Mouse (Mus musculus) liver, embryonic 14.5 days (tissue): Measurements from ENCODE around the gene Krt27. TPM values are rescaled to one million over a fixed set of nuclear protein-coding genes. Genes with fewer than 3 reads are reported as not detected.

Experiments used
- ATAC-seq: fragments of 200-750 bp; cut with Nextera tagmentation; 2 replicates; pipeline ENCODE4 v1.8.0; 2017; ENCODE audit warnings: moderate number of reproducible peaks, mild to moderate bottlenecking, moderate library complexity; ENCODE audit not compliant: insufficient read depth
- DNase-seq, 3 experiments: peaks; one replicate each; pipeline ENCODE4 v3.0.0-alpha.2; 2012 to 2013; ENCODE audit warnings: low read depth in 3 of 3, low spot score in 3 of 3
- H3K27ac ChIP-seq: fragments of 300-500 bp; sonication (generic); 2 replicates; pipeline ENCODE4 v1.5.1; 2014; ENCODE audit warnings: moderate library complexity, mild to moderate bottlenecking, control low read depth, inconsistent platforms
- H3K27me3 ChIP-seq: fragments of 300-500 bp; sonication (generic); 2 replicates; pipeline ENCODE4 v1.6.1; 2014; ENCODE audit warnings: mild to moderate bottlenecking, low read length, moderate library complexity; ENCODE audit not compliant: control insufficient read depth, insufficient read depth
- H3K36me3 ChIP-seq: fragments of 300-500 bp; sonication (generic); replicated peaks from 2 replicates; pipeline ENCODE4 v1.6.1; 2014; ENCODE audit warnings: low read depth; ENCODE audit not compliant: control insufficient read depth, insufficient read depth
- H3K4me1 ChIP-seq, 2 experiments: fragments of 200-500 bp in 1 of 2; fragments of 300-500 bp in 1 of 2; sonication (generic) in 1 of 2; replicated peaks; 2 replicates each; pipeline ENCODE4 v1.6.1; 2012 to 2014; ENCODE audit warnings: antibody characterized with exemption in 1 of 2, inconsistent platforms in 1 of 2, low read length in 1 of 2; ENCODE audit not compliant: control insufficient read depth in 2 of 2, insufficient read depth in 2 of 2
- H3K4me2 ChIP-seq: fragments of 300-500 bp; sonication (generic); 2 replicates; pipeline ENCODE4 v1.6.1; 2014; ENCODE audit warnings: low read depth, mild to moderate bottlenecking, control low read depth, moderate library complexity
- H3K4me3 ChIP-seq, 2 experiments: fragments of 200-500 bp in 1 of 2; fragments of 300-500 bp in 1 of 2; sonication (generic) in 1 of 2; 2 replicates each; pipeline ENCODE4 v1.5.1; 2012 to 2014; ENCODE audit warnings: low read depth in 2 of 2, low read length in 2 of 2, mild to moderate bottlenecking in 2 of 2, control low read depth in 1 of 2, inconsistent platforms in 1 of 2, moderate library complexity in 1 of 2; ENCODE audit not compliant: insufficient read depth in 1 of 2
- H3K9ac ChIP-seq: fragments of 300-500 bp; sonication (generic); replicated peaks from 2 replicates; pipeline ENCODE4 v1.6.1; 2014; ENCODE audit warnings: mild to moderate bottlenecking, control low read depth, moderate library complexity
- H3K9me3 ChIP-seq: fragments of 300-500 bp; sonication (generic); 2 replicates; pipeline ENCODE4 v1.6.1; 2016; ENCODE audit warnings: low read length, mixed read lengths; ENCODE audit not compliant: control insufficient read depth
- CTCF ChIP-seq: IDR thresholded peaks from 2 replicates; pipeline ENCODE4 v1.5.1; 2016; ENCODE audit warnings: antibody characterized with exemption, low read depth, control low read depth
- EP300 ChIP-seq: IDR thresholded peaks from 2 replicates; pipeline ENCODE4 v1.6.1; 2016; ENCODE audit warnings: antibody characterized with exemption, low read depth
- WGBS: fragments of 180-500 bp; shearing (Covaris S2); extraction: QIAGEN DNeasy Blood & Tissue Kit; methylation state at CpG from one replicate; pipeline ENCODE4 v1.1.7; 2014; ENCODE audit not compliant: insufficient replicate concordance; 5-methylcytosine and 5-hydroxymethylcytosine counted together
- polyA plus RNA-seq, 2 experiments: library from polyadenylated mRNA; depleted of rRNA in 1 of 2; stranded (reverse) in 1 of 2; unstranded in 1 of 2; fragments of >200 nt; fragmentation: Nextera tagmentation in 1 of 2; extraction: Ambion mirVana in 1 of 2; gene quantifications; 2 replicates each; pipeline versions ENCODE4 v1.2.1 to v1.2.3; 2012 to 2014

Krt27 gene
- polyA plus RNA-seq, 2 experiments: not detected

GRCm38 (mm10) chr11:99385813-99386721 lies 35.2 kb upstream of the Krt27 start:
- Histone ChIP-seq H3K4me3 (peak overlapping the region; percentile 59 to 80), H3K9ac (peak overlapping the region; percentile 38), H3K36me3 (no peaks in the 10 kb centered on the region), H3K27ac (peak overlapping the region; percentile 64), H3K9me3 (no peaks in the 10 kb centered on the region), H3K27me3 (no peaks in the 10 kb centered on the region), H3K4me1 (no peaks in the 10 kb centered on the region; a peak in 1 of 4 replicates), H3K4me2 (peak overlapping the region; percentile 67)
- WGBS: 2% methylated on average over 71 of the region's 71 CpGs
- DNase-seq (peak; percentile 40 to 55 (median 41)), ATAC-seq (peak; percentile 62)
- TF ChIP-seq CTCF (no peak), EP300 (no peak)

- Histone ChIP-seq H3K27ac (no peak overlapping the region), H3K4me1 (no peaks in the 10 kb centered on the region), H3K9me3 (no peaks in the 10 kb centered on the region), H3K36me3 (no peaks in the 10 kb centered on the region), H3K4me3 (no peak overlapping the region), H3K9ac (no peak overlapping the region), H3K4me2 (no peak overlapping the region), H3K27me3 (no peaks in the 10 kb centered on the region)
- DNase-seq: peak; percentile 23 to 41 (median 28)
- ATAC-seq: no peak
- TF ChIP-seq CTCF (peak; percentile 86), EP300 (no peak)
- WGBS: 12% methylated on average over 5 of the region's 5 CpGs
Measured at GRCm38 (mm10) chr11:99379568-99379967, 28.7 kb upstream of the Krt27 start.

- no peak within 1 kb of the TSS for H3K4me2 ChIP-seq
- H3K27me3 ChIP-seq: no peaks in the 10 kb centered on the region
- TF ChIP-seq CTCF (no peak), EP300 (no peak)
- no peaks in the 10 kb centered on the region for H3K4me1 ChIP-seq
- no peak within 1 kb of the TSS for H3K4me3 ChIP-seq
- DNase-seq: no peak
- ATAC-seq: no peak
- 62% methylated on average over 13 of the region's 13 CpGs for WGBS
- no peaks in the 10 kb centered on the region for H3K9me3 ChIP-seq
- no peaks in the 10 kb centered on the region for H3K36me3 ChIP-seq
- no peak within 1 kb of the TSS for H3K27ac ChIP-seq
- no peak within 1 kb of the TSS for H3K9ac ChIP-seq
Measured at GRCm38 (mm10) chr11:99374803-99375202, 23.9 kb upstream of the Krt27 start, which contains the start of gene Krt28. Krt28 (minus strand) TSS chr11:99374903.

- no peaks in the 10 kb centered on the region for H3K36me3 ChIP-seq
- no peak overlapping the region for H3K27ac ChIP-seq
- H3K4me2 ChIP-seq: no peak overlapping the region
- no peaks in the 10 kb centered on the region for H3K27me3 ChIP-seq
- H3K9ac ChIP-seq: no peak overlapping the region
- 56% methylated on average over 8 of the region's 8 CpGs for WGBS
- no peak overlapping the region for H3K4me3 ChIP-seq
- no peaks in the 10 kb centered on the region for H3K4me1 ChIP-seq
- H3K9me3 ChIP-seq: no peaks in the 10 kb centered on the region
- TF ChIP-seq CTCF (no peak), EP300 (no peak)
- ATAC-seq (no peak), DNase-seq (no peak)
Measured at GRCm38 (mm10) chr11:99369853-99370451, 19.0 kb upstream of the Krt27 start.

GRCm38 (mm10) chr11:99369229-99369628 lies 18.3 kb upstream of the Krt27 start:
- Histone ChIP-seq H3K9ac (no peak overlapping the region), H3K27me3 (no peaks in the 10 kb centered on the region), H3K4me1 (no peaks in the 10 kb centered on the region), H3K9me3 (no peaks in the 10 kb centered on the region), H3K36me3 (no peaks in the 10 kb centered on the region), H3K4me2 (no peak overlapping the region), H3K4me3 (no peak overlapping the region), H3K27ac (no peak overlapping the region)
- DNase-seq: no peak
- WGBS: 15% methylated on average over 3 of the region's 3 CpGs
- no peak for TF ChIP-seq EP300
- peak; percentile 47 for TF ChIP-seq CTCF
- ATAC-seq: no peak
